Mouse (Mus musculus) stomach, postnatal 0 days (tissue): Measurements from ENCODE around the gene Siah2.

Experiments used
- CTCF ChIP-seq: IDR thresholded peaks from 2 replicates; pipeline ENCODE4 v1.5.1; 2016; ENCODE audit warnings: antibody characterized with exemption, low read depth, mild to moderate bottlenecking, moderate library complexity
- EP300 ChIP-seq: optimal IDR thresholded peaks from 2 replicates; pipeline ENCODE3; 2016; ENCODE audit warnings: antibody characterized with exemption

GRCm38 (mm10) chr3:58727601-58728000 lies 35.4 kb upstream of the Siah2 start:
- no peak for TF ChIP-seq EP300
- TF ChIP-seq CTCF, result no peak
